Mouse (Mus musculus): ENCODE results near the gene Vmn1r11.

Gene Vmn1r11

GRCm38 (mm10) chr6:57133155-57133554 lies at the start of gene Vmn1r11:
TSS of gene Vmn1r11 (plus strand) at chr6:57133455.
- DNase-seq (ENCODE audit: low read depth, low spot score): no peak

- DNase-seq (ENCODE audit: low read depth, low spot score): peak; percentile 16
Observed at GRCm38 (mm10) chr6:57106358-57106757, 26.9 kb upstream of the Vmn1r11 start.

GRCm38 (mm10) chr6:57109154-57109553 lies 24.1 kb upstream of the Vmn1r11 start, which contains the start of gene Vmn1r10:
TSS of gene Vmn1r10 (plus strand) at chr6:57109454.
- no peak for DNase-seq (ENCODE audit: low read depth, low spot score)

GRCm38 (mm10) chr6:57156619-57157018 lies 23.4 kb downstream of the Vmn1r11 start, which contains the start of gene Vmn1r12:
TSS of gene Vmn1r12 (plus strand) at chr6:57156919.
- no peak for DNase-seq (ENCODE audit: low read depth, low spot score)
